Comparison of ENCODE assay signal across 8 mouse cellular contexts in genomic region chr19:25674056-25674420, GRCm38 (mm10). TPM values are rescaled to one million over a fixed set of nuclear protein-coding genes. Genes with fewer than 3 reads are reported as not detected.
DNase-seq lines count a peak whose midpoint lies in the region; ATAC-seq and TF ChIP-seq lines count a peak whose summit lies in the region.

No protein-coding gene starts in this region.

- H3K27me3 ChIP-seq in kidney, adult 2 months (replicated peaks; ENCODE audit: control insufficient read depth, insufficient read depth, low read length): peaks cover 7% of the 10 kb centered on the region
- H3K27me3 ChIP-seq in embryonic facial prominence, embryonic 11.5 days (ENCODE audit: control insufficient read depth, insufficient read depth, low read length): peaks cover 65% of the 10 kb centered on the region
- peaks cover 64% of the 10 kb centered on the region for H3K27me3 ChIP-seq in hindbrain, embryonic 16.5 days (replicated peaks; ENCODE audit: control insufficient read depth, insufficient read depth, low read length)
- H3K27me3 ChIP-seq in midbrain, embryonic 14.5 days (ENCODE audit: control insufficient read depth, insufficient read depth, low read length): peaks cover 95% of the 10 kb centered on the region

- no peaks in the 10 kb centered on the region for H3K4me1 ChIP-seq in kidney, adult 2 months (ENCODE audit: control insufficient read depth, insufficient read depth, low read length)
- H3K4me1 ChIP-seq in embryonic facial prominence, embryonic 11.5 days (ENCODE audit: control insufficient read depth, insufficient read depth, low read length): peaks cover 10% of the 10 kb centered on the region
- H3K4me1 ChIP-seq in hindbrain, embryonic 16.5 days (ENCODE audit: control insufficient read depth, insufficient read depth, low read depth, low read length): peaks cover 18% of the 10 kb centered on the region
- peaks cover 18% of the 10 kb centered on the region for H3K4me1 ChIP-seq in midbrain, embryonic 14.5 days (ENCODE audit: control insufficient read depth, insufficient read depth, low read length)

- TF ChIP-seq CTCF in kidney, adult 2 months (conservative IDR thresholded peaks at IDR 0.05; ENCODE audit: insufficient read depth, insufficient read length, low read depth, low read length): no peak

- TF ChIP-seq POLR2A in kidney, adult 2 months (IDR thresholded peaks at IDR 0.05; ENCODE audit: low read depth, low read length): no peak

- H3K36me3 ChIP-seq in kidney, adult 2 months (ENCODE audit: control insufficient read depth, insufficient read depth, low read length): no peaks in the 10 kb centered on the region
- H3K36me3 ChIP-seq in embryonic facial prominence, embryonic 11.5 days (replicated peaks; ENCODE audit: control insufficient read depth, insufficient read depth, low read depth, low read length): no peaks in the 10 kb centered on the region
- H3K36me3 ChIP-seq in hindbrain, embryonic 16.5 days (ENCODE audit: control insufficient read depth, insufficient read depth, low read length): no peaks in the 10 kb centered on the region
- H3K36me3 ChIP-seq in midbrain, embryonic 14.5 days (ENCODE audit: control insufficient read depth, insufficient read depth, low read length): no peaks in the 10 kb centered on the region

- no peaks in the 10 kb centered on the region for H3K9me3 ChIP-seq in embryonic facial prominence, embryonic 11.5 days (replicated peaks; ENCODE audit: control insufficient read depth, low read length)
- no peaks in the 10 kb centered on the region for H3K9me3 ChIP-seq in hindbrain, embryonic 16.5 days (ENCODE audit: control insufficient read depth, low read length)
- H3K9me3 ChIP-seq in midbrain, embryonic 14.5 days (ENCODE audit: control insufficient read depth, low read length): no peaks in the 10 kb centered on the region

- H3K4me2 ChIP-seq in embryonic facial prominence, embryonic 11.5 days (ENCODE audit: low read depth, low read length): peak overlapping the region; percentile 65
- peak overlapping the region; percentile 60 for H3K4me2 ChIP-seq in hindbrain, embryonic 16.5 days (ENCODE audit: low read length)
- peak overlapping the region; percentile 57 for H3K4me2 ChIP-seq in midbrain, embryonic 14.5 days (ENCODE audit: low read length)

- no peak for ATAC-seq in embryonic facial prominence, embryonic 11.5 days (replicated peaks; ENCODE audit: insufficient number of reproducible peaks, low FRiP score, low TSS enrichment, low read depth)
- no peak for ATAC-seq in hindbrain, embryonic 16.5 days
- no peak for ATAC-seq in midbrain, embryonic 14.5 days (ENCODE audit: low FRiP score, low TSS enrichment)

- peak overlapping the region; percentile 32; the same call in 1 of the 2 replicates for H3K4me3 ChIP-seq in kidney, adult 2 months (ENCODE audit: insufficient read depth, low read depth, low read length)
- H3K4me3 ChIP-seq in embryonic facial prominence, embryonic 11.5 days (ENCODE audit: low read depth, low read length): peak overlapping the region; percentile 34
- peak overlapping the region; percentile 35 for H3K4me3 ChIP-seq in hindbrain, embryonic 16.5 days (ENCODE audit: low read length)
- H3K4me3 ChIP-seq in midbrain, embryonic 14.5 days (replicated peaks; ENCODE audit: low read depth, low read length): peak overlapping the region; percentile 29

- H3K9ac ChIP-seq in embryonic facial prominence, embryonic 11.5 days (replicated peaks; ENCODE audit: low read length): no peak overlapping the region
- H3K9ac ChIP-seq in hindbrain, embryonic 16.5 days (ENCODE audit: low read depth, low read length): no peak overlapping the region
- no peak overlapping the region for H3K9ac ChIP-seq in midbrain, embryonic 14.5 days (replicated peaks; ENCODE audit: low read length)

- no peak for DNase-seq in kidney, adult 2 months
- no peak for DNase-seq in kidney, postnatal 36 days
- DNase-seq in embryonic facial prominence, embryonic 11.5 days (ENCODE audit: low spot score): no peak
- DNase-seq in midbrain, embryonic 14.5 days: no peak
- no peak for DNase-seq in adipocyte (ENCODE audit: low spot score)
- DNase-seq in layer of hippocampus, adult 9-10 months (ENCODE audit: low spot score): no peak
- DNase-seq in spleen, adult 12 weeks (ENCODE audit: low spot score): no peak

- H3K27ac ChIP-seq in kidney, adult 2 months (ENCODE audit: insufficient read depth, low read depth, low read length): no peak overlapping the region
- H3K27ac ChIP-seq in embryonic facial prominence, embryonic 11.5 days (replicated peaks; ENCODE audit: low read depth, low read length): no peak overlapping the region
- H3K27ac ChIP-seq in hindbrain, embryonic 16.5 days (ENCODE audit: low read depth, low read length): no peak overlapping the region
- no peak overlapping the region for H3K27ac ChIP-seq in midbrain, embryonic 14.5 days (replicated peaks; ENCODE audit: low read depth, low read length)

- WGBS in kidney, adult 2 months: 1% methylated on average over 15 of the region's 15 CpGs
- 1% methylated on average over 15 of the region's 15 CpGs for WGBS in embryonic facial prominence, embryonic 11.5 days
- under 1% methylated on average over 15 of the region's 15 CpGs for WGBS in hindbrain, embryonic 16.5 days
- WGBS in midbrain, embryonic 14.5 days: 1% methylated on average over 15 of the region's 15 CpGs

RNA-seq across cellular contexts. Expression of gene Dmrt2, which starts 1.8 kb away (rescaled TPM):
- polyA plus RNA-seq in kidney, adult 2 months (2012; rRNA removed): 4.7 and 4.8 TPM in 2 replicates
- polyA plus RNA-seq in embryonic facial prominence, embryonic 11.5 days (2014; fragmentation: Nextera tagmentation; extraction: Ambion mirVana): 6.1 and 7.4 TPM in 2 replicates
- 0.19 TPM in 1 of 2 replicates, not detected in the other for polyA plus RNA-seq in hindbrain, embryonic 16.5 days (2015; fragmentation: Nextera tagmentation; extraction: Ambion mirVana)
- 0.09 TPM in 1 of 2 replicates, not detected in the other for polyA plus RNA-seq in midbrain, embryonic 14.5 days (2014; fragmentation: Nextera tagmentation; extraction: Ambion mirVana)
